Mouse (Mus musculus): Measurements from ENCODE around the gene Zfp865. TPM values are rescaled to one million over a fixed set of nuclear protein-coding genes. Genes with fewer than 3 reads are reported as not detected.

The Zfp865 gene
- polyA plus RNA-seq, 1 experiment from 2014 or later: 2.6 TPM

Other genes starting within 250 kb of the Zfp865 start
- not detected in 2 replicates for gene Fam71e2, start 249.1 kb upstream of the Zfp865 start, polyA plus RNA-seq (2016; fragmentation: Nextera tagmentation; extraction: Ambion mirVana)
- gene Il11, start 237.5 kb upstream of the Zfp865 start, polyA plus RNA-seq (2016; fragmentation: Nextera tagmentation; extraction: Ambion mirVana): 0.06 TPM in 1 of 2 replicates, not detected in the other
- 0.46 TPM in 1 of 2 replicates, not detected in the other for gene Tmem190, start 237.4 kb upstream of the Zfp865 start, polyA plus RNA-seq (2016; fragmentation: Nextera tagmentation; extraction: Ambion mirVana)
- gene Tmem238, start 230.7 kb upstream of the Zfp865 start, polyA plus RNA-seq (2016; fragmentation: Nextera tagmentation; extraction: Ambion mirVana): 18.9 and 19.2 TPM in 2 replicates
- gene Rpl28, start 227.5 kb upstream of the Zfp865 start, polyA plus RNA-seq (2016; fragmentation: Nextera tagmentation; extraction: Ambion mirVana): 397 and 413 TPM in 2 replicates
- gene Ube2s, start 207.8 kb upstream of the Zfp865 start, polyA plus RNA-seq (2016; fragmentation: Nextera tagmentation; extraction: Ambion mirVana): 353 and 370 TPM in 2 replicates
- not detected in 2 replicates for gene Shisa7, start 175.7 kb upstream of the Zfp865 start, polyA plus RNA-seq (2016; fragmentation: Nextera tagmentation; extraction: Ambion mirVana)
- gene Isoc2b, start 150.1 kb upstream of the Zfp865 start, polyA plus RNA-seq (2016; fragmentation: Nextera tagmentation; extraction: Ambion mirVana): 3.5 and 3.9 TPM in 2 replicates
- gene Isoc2a, start 143.2 kb upstream of the Zfp865 start, polyA plus RNA-seq (2016; fragmentation: Nextera tagmentation; extraction: Ambion mirVana): 0.62 and 0.95 TPM in 2 replicates
- gene Gm36210, start 113.9 kb upstream of the Zfp865 start, polyA plus RNA-seq (2016; fragmentation: Nextera tagmentation; extraction: Ambion mirVana): 0.10 TPM in 1 of 2 replicates, not detected in the other
- gene Zfp628, start 105.2 kb upstream of the Zfp865 start, polyA plus RNA-seq (2016; fragmentation: Nextera tagmentation; extraction: Ambion mirVana): 2.4 and 2.7 TPM in 2 replicates
- gene Nat14, start 98.3 kb upstream of the Zfp865 start, polyA plus RNA-seq (2016; fragmentation: Nextera tagmentation; extraction: Ambion mirVana): 0.54 and 0.67 TPM in 2 replicates
- 0.13 and 0.19 TPM in 2 replicates for gene Ssc5d, start 94.6 kb upstream of the Zfp865 start, polyA plus RNA-seq (2016; fragmentation: Nextera tagmentation; extraction: Ambion mirVana)
- not detected in 2 replicates for gene Sbk2, start 56.0 kb upstream of the Zfp865 start, polyA plus RNA-seq (2016; fragmentation: Nextera tagmentation; extraction: Ambion mirVana)
- gene Sbk3, start 49.2 kb upstream of the Zfp865 start, polyA plus RNA-seq (2016; fragmentation: Nextera tagmentation; extraction: Ambion mirVana): not detected in 2 replicates
- 6.4 and 6.9 TPM in 2 replicates for gene Zfp579, start 24.2 kb upstream of the Zfp865 start, polyA plus RNA-seq (2016; fragmentation: Nextera tagmentation; extraction: Ambion mirVana)
- gene Zfp524, start 6.0 kb upstream of the Zfp865 start, polyA plus RNA-seq (2016; fragmentation: Nextera tagmentation; extraction: Ambion mirVana): 11.5 and 11.7 TPM in 2 replicates
- gene Fiz1, start 5.7 kb upstream of the Zfp865 start, polyA plus RNA-seq (2016; fragmentation: Nextera tagmentation; extraction: Ambion mirVana): 29.4 TPM in 2 replicates
- gene Gm44973, start 4.9 kb upstream of the Zfp865 start, polyA plus RNA-seq (2016; fragmentation: Nextera tagmentation; extraction: Ambion mirVana): 0.62 and 1.0 TPM in 2 replicates
- gene Ccdc106, start 177 bp downstream of the Zfp865 start, polyA plus RNA-seq (2016; fragmentation: Nextera tagmentation; extraction: Ambion mirVana): 2.2 and 2.4 TPM in 2 replicates
- gene 4632433K11Rik, start 13.7 kb downstream of the Zfp865 start, polyA plus RNA-seq (2016; fragmentation: Nextera tagmentation; extraction: Ambion mirVana): not detected in 2 replicates
- gene Zfp784, start 18.1 kb downstream of the Zfp865 start, polyA plus RNA-seq (2016; fragmentation: Nextera tagmentation; extraction: Ambion mirVana): 1.1 and 1.3 TPM in 2 replicates
- 5.2 and 5.6 TPM in 2 replicates for gene Zfp580, start 31.2 kb downstream of the Zfp865 start, polyA plus RNA-seq (2016; fragmentation: Nextera tagmentation; extraction: Ambion mirVana)
- gene U2af2, start 41.8 kb downstream of the Zfp865 start, polyA plus RNA-seq (2016; fragmentation: Nextera tagmentation; extraction: Ambion mirVana): 97.6 and 109 TPM in 2 replicates
- gene Epn1, start 59.9 kb downstream of the Zfp865 start, polyA plus RNA-seq (2016; fragmentation: Nextera tagmentation; extraction: Ambion mirVana): 66.2 and 69.1 TPM in 2 replicates
- gene Rfpl4, start 96.6 kb downstream of the Zfp865 start, polyA plus RNA-seq (2016; fragmentation: Nextera tagmentation; extraction: Ambion mirVana): not detected in 2 replicates
- 0.38 TPM in 1 of 2 replicates, not detected in the other for gene Rasl2-9, start 105.6 kb downstream of the Zfp865 start, polyA plus RNA-seq (2016; fragmentation: Nextera tagmentation; extraction: Ambion mirVana)
- 0.05 TPM in 1 of 2 replicates, not detected in the other for gene Vmn1r55, start 129.3 kb downstream of the Zfp865 start, polyA plus RNA-seq (2016; fragmentation: Nextera tagmentation; extraction: Ambion mirVana)
- gene Vmn1r56, start 176.4 kb downstream of the Zfp865 start, polyA plus RNA-seq (2016; fragmentation: Nextera tagmentation; extraction: Ambion mirVana): not detected in 2 replicates
- gene Vmn1r57, start 198.1 kb downstream of the Zfp865 start, polyA plus RNA-seq (2016; fragmentation: Nextera tagmentation; extraction: Ambion mirVana): not detected in 2 replicates